Mouse (Mus musculus): Measurements from ENCODE around the gene Efcc1.

DNA sequence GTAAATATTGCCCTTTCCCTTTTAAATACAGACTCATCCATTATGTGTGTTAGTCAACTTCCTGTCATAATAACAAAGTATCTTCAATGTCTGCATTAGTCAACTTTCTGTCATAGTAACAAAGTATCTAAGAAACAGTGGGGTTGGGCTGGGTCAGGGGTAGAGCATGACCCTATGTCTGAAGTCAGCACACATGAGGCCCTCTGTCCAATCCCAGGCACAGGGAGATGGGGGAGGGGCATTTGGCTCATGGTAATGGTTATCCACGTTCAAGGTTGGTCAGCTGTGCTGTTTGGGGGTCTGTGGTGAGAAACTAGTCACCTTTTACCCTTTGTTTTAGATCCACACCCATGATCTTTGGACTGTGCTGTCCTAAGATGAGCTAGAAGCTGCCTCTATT is 14.6 kb downstream of the Efcc1 start:
- TF ChIP-seq CTCF (IDR thresholded peaks at IDR 0.05; ENCODE audit: borderline replicate concordance, insufficient read depth, low read depth, low read length) (no peak), POLR2A (IDR thresholded peaks at IDR 0.05; ENCODE audit: borderline replicate concordance, insufficient read depth, low read length) (no peak)

Data from cerebellum, adult 2 months (tissue).